Mouse (Mus musculus) layer of hippocampus, adult 2 months (tissue): ENCODE measurements at regions not wholly inside any gene's neighbourhood (a gene's known extent, or its start where the extent isn't known, plus 50 kb on each side); places are given as distances from the start of the nearest gene placed in this dataset.

Source experiments
- DNase-seq, 2 experiments: peaks; one replicate each; pipeline ENCODE4 v3.0.0; 2022; ENCODE audit warnings: low spot score in 2 of 2
- H3K27ac ChIP-seq: fragments of 200-600 bp; 2 replicates; pipeline ENCODE4 v1.8.1; 2022
- H3K4me3 ChIP-seq: fragments of 200-600 bp; 2 replicates; pipeline ENCODE4 v1.8.1; 2022; ENCODE audit warnings: mild to moderate bottlenecking
- CTCF ChIP-seq: fragments of 200-600 bp; conservative IDR thresholded peaks from 2 replicates; pipeline ENCODE4 v1.8.1; 2022; ENCODE audit warnings: antibody characterized with exemption, mild to moderate bottlenecking, moderate library complexity

DNA sequence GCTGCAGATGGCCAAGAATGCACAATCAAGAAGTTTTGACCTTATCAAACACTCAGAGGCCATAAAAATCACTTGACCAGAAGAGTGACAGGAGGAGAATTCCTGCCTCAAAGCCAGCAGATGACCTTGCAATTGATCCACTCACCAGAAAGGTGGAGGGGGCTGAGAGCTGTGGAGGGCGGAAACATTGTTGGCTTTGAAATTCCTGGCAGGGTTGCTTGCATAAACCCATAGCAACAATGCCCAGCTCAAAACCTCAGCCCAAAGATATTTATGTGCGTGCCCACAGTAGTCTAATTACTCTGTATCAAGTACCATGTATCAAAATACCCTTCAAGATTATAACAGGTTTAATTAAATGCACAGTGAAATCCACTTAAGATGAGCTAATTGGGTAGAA is 197.0 kb upstream of the Tenm4 start:
- H3K4me3 ChIP-seq, result no peak overlapping the region
- DNase-seq, result no peak

DNA sequence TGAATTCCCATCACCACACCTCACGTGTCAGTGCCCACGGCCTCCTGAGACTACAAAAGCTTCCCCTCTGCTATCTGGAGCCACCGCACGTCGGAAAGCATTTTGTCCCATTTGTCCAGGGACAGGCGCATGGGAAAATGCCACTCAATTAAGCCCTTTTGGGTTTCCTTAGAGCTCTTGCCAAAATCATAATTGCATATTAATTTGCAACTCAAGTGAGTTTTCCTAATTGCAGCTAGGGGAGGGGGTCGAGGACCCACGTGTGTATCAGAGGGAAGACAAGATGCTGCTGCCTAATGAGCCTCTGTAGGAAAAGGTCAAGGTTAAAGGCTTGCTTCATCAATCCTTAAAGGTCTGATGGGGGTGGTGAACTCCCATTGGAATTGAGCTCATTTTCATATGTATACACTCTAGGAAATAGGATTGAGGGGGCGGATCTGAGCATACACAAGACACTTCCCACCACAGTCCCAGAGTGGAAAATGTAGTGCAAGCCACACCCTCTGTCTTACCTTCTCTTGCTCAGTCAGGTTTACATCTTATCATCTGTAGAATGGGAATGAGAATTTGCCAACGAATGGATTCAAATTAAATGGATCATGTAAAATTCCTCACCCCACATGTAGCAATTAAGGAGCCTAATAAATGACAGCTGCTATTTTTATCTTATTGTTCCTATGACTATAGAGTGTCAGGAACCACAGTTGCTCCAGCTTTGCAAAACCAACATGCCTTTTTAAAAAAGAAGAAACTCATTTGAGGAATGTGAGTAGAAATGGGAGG is 179.6 kb upstream of the Tenm4 start:
- no peak for DNase-seq
- TF ChIP-seq CTCF, result no peak
- Histone ChIP-seq H3K27ac (no peak overlapping the region), H3K4me3 (no peak overlapping the region)

More for the DNA sequence above, 197.0 kb upstream of the Tenm4 start:
- H3K27ac ChIP-seq, result no peak overlapping the region
- no peak for TF ChIP-seq CTCF

- H3K27ac ChIP-seq, result no peak overlapping the region
- H3K4me3 ChIP-seq, result no peak overlapping the region
- no peak for TF ChIP-seq CTCF
- DNase-seq, result no peak
These were observed 179.0 kb upstream of the Tenm4 start for GRCm38 (mm10) chr7:95992033-95992516.

DNA sequence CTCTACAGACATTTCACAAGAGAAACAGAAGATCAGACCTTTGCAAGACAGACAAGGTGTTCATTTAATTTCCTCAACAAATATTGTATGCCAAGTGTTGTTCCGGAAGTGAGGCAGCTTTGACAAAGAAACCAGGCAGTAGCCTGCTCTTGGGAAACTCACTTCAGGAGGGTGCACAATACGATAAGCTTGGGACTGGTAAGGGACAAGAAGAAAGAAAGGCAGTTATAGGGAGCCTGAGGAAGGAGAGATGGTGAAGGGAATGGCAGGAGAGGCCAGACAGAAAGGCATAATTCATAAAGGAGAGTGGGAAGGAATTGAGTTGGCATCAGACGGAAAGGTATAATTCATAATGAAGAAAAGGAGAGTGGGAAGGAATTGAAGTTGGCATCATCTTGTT is 178.5 kb upstream of the Tenm4 start:
- no peak for TF ChIP-seq CTCF
- Histone ChIP-seq H3K27ac (no peak overlapping the region), H3K4me3 (no peak overlapping the region)
- DNase-seq, result no peak

- no peak for TF ChIP-seq CTCF
- Histone ChIP-seq H3K27ac (no peak overlapping the region), H3K4me3 (no peak overlapping the region)
- DNase-seq, result no peak
These were observed 173.9 kb upstream of the Tenm4 start for GRCm38 (mm10) chr7:95997190-95997589.

DNA sequence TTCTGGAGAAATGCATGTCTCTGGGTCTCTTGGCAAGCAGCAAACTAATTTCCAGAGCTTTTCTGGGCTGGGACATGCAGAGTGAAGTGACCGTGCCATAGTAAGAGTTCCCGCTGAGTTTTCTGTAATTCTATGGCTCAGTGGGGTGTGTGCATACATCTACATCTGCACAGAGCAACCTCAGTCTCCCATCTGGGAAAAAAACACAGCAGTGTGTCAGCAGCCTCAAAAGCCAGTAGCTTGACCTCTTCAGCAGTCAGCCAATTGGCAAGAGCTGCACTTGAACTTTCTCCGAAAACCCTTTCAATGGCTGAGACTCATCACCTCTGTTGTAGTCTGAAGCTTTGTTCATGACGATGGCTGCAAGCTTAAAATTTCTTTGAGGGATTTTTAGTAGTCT is 171.9 kb upstream of the Tenm4 start:
- no peak for DNase-seq
- TF ChIP-seq CTCF, result no peak

GRCm38 (mm10) chr7:96002401-96002800 is 168.6 kb upstream of the Tenm4 start:
- H3K27ac ChIP-seq, result no peak overlapping the region
- no peak for DNase-seq
- TF ChIP-seq CTCF, result no peak
- no peak overlapping the region for H3K4me3 ChIP-seq

More for the DNA sequence above, 171.9 kb upstream of the Tenm4 start:
- Histone ChIP-seq H3K4me3 (no peak overlapping the region), H3K27ac (no peak overlapping the region)

- Histone ChIP-seq H3K27ac (no peak overlapping the region), H3K4me3 (no peak overlapping the region)
- TF ChIP-seq CTCF, result no peak
- no peak for DNase-seq
These were observed 164.7 kb upstream of the Tenm4 start for GRCm38 (mm10) chr7:96006299-96006698.

- no peak overlapping the region for H3K27ac ChIP-seq
- H3K4me3 ChIP-seq, result no peak overlapping the region
- TF ChIP-seq CTCF, result no peak
- peak in 1 of 2 experiments; percentile 43 for DNase-seq
These were observed 158.0 kb upstream of the Tenm4 start for GRCm38 (mm10) chr7:96013008-96013407.

- no peak overlapping the region for H3K4me3 ChIP-seq
- DNase-seq, result no peak
- H3K27ac ChIP-seq, result no peak overlapping the region
- TF ChIP-seq CTCF, result no peak
These were observed 153.7 kb upstream of the Tenm4 start for GRCm38 (mm10) chr7:96017112-96017884.

DNA sequence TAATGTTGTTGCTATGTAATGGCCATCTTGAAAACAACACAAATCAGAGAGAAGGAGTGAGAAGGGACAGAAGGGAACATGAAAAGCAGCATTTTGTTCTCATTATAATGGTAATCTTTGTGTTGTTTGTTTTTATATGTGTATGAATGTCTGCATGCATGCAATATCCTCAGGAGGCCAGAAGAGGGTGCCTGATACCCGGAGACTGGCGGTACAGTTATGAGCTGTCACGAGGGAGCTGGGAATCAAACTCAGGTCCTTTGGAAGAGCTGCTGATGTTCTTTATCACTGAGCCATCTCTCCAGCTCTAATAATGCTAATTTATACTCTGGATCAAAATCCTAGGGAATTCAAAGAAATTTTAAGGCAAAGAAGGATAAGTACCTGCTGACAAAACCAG is 147.0 kb upstream of the Tenm4 start:
- Histone ChIP-seq H3K4me3 (no peak overlapping the region), H3K27ac (no peak overlapping the region)
- no peak for DNase-seq
- TF ChIP-seq CTCF, result peak; percentile 38

DNA sequence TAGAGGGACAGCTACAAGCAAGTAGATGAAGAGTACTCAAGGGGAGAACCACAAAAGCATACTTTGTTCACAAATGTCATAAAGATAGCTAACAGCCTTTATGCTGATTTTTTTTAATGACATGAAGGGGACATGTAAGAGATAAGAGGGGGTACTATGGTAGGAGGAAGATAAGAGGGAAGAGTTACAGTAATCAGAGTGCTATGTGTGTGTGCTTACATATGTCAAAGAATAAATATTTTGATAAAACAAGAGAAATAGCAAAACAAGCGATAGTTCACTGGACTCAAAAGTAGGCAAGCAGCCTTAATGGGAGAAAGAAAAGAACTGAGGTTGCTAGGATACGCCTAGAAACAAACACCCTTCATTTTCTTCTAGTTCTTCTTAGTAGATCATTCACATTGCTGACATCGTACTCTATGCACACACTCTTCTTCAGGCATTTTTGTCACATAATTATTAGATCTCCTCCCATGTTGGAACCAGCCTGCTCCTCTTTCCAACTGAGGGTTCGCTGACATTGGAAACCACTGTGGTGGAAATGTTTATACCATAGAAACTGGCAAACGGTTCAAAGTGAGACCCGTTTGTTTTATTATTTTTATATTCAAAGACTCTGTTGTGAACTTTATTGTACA is 144.1 kb upstream of the Tenm4 start:
- H3K4me3 ChIP-seq, result no peak overlapping the region
- TF ChIP-seq CTCF, result no peak
- no peak for DNase-seq
- no peak overlapping the region for H3K27ac ChIP-seq

DNA sequence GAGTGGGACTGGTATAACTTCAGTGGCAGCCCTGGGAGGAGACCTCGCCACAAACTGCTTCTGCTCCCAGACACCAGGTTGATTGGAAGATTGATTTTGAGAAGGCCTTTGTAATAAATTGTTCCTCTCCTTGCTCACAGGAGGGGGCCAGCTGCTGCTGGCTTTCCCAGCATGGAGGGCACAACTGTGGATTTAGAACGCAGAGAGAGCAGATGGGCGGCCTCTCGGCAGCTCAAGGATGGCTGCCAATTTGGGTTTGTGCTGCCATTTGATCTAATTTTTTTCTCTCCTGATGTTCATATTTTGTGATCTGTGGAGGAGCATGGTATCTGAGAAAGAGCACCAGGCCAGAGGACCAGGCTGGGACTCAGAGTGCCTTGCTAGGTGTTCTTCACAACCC is 137.4 kb upstream of the Tenm4 start:
- TF ChIP-seq CTCF, result no peak
- Histone ChIP-seq H3K27ac (no peak overlapping the region), H3K4me3 (no peak overlapping the region)
- DNase-seq, result peak; percentile 19 to 44
